Mouse (Mus musculus): ENCODE results near the gene B3gnt6.
"Not testable (repeated sequence)": the region's sequence is repeated elsewhere in the genome, so short reads cannot be mapped to it uniquely, and the experiment has no call there.

The B3gnt6 gene

DNA sequence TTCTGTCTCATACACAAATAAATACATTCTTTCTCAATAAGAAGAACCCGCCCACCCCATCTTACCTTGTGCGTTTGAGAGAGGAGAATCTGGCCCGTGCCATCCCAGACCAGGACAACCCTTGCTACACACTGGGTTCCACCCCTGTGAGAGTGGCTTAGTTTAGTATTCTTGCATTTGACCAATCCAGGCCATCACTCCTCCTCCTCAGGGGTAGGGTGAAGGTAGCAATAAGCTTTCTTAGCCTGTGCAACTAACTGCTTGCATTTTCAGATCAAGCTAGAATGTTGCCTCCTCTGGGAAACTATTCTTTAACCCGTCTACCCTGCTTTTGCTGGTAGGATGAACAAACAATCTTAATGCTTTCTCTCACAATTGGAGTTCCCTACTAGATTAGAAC is at the start of gene B3gnt6:
TSS of gene B3gnt6 (minus strand) at position 101 of the 400 bp plus-strand sequence.
- DNase-seq (ENCODE audit: low spot score), result no peak

DNA sequence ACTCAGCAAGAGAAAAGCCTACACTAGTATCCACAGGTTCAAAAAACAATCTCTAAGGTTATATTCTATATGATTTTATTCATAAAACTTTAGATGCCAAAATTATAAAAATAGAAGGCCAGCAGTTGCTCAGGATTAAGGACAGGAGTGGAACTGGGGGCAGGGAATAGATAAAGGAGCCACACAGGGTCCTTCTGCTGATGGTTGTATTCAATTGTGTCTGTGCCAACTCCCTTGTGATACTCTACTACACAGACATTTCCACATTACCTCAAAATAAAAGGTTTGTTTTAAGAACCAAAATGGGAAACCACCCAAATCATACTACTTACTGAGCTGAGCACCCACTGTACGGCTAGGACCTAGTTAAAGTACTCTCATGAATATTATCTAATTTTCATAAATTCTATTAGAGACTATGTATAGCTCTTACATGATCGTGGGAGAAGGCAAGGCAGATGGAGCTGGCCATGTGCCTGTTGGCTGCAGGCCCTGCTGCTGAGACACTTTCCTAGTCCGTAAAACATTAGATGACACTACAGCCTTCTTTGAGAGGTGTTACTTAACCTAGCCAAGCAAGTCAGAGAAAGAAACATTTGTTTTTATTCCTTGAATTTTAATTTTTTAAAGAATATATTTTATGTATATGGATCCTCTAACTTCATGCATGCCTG is 37.5 kb upstream of the B3gnt6 start:
- no peak for DNase-seq (ENCODE audit: low spot score)

DNA sequence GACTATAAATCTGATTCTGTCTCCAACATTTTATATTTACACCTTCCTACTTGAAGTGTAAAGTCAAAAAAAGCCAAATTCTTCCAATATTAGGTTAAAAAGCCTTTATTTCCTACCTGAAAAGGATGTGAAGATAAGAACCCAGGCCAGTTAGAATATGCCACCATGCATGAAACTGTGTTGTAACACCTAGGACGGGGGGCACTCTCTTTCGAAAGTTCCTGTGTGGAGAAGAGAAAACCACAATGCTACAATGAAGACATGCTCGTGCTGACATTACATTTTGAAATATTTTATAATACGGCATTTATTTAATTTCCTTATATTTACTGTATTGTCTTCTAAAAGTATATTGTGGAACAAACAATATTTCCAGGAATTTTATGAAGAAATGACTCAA is 24.5 kb upstream of the B3gnt6 start:
- no peak for DNase-seq (ENCODE audit: low spot score)

DNA sequence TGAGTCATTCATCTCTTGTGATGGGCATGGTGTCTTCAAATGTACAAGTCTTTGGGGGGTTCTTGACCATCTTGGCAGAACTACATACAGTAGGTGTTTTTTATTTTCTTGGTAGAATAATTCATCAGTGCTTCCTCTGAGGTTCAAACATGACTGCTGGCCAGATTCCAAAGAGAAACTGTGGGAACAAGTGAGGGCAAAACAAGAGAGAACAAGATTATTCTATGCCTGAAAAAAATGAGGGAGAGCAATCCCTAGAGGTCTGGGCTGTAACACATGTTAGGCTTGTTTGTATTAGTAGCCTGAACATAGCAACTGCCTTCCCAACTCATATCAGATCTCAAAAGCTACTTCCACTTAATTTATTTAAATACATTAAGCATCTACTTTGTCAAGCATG is 17.4 kb upstream of the B3gnt6 start:
- DNase-seq (ENCODE audit: low spot score), result no peak

DNA sequence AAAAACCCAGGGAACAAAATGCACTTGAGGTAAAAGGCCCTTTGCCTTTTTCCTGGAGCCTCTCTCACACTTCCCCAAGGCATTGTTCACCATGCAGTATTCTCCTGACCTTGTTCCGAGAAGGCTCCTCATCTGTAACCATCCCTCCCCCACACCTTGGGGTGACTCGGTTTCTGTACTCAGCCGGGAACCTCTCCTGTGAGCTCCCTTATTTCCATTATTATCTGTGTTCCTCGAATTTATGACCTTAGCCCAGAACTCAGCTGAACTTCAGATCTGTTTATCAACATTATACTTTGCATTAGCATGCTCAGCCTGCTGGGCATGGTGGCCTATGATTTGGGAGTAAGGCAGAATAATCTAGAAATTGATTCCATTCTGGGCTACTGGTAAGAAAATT is 3.7 kb upstream of the B3gnt6 start:
- no peak for DNase-seq (ENCODE audit: low spot score)

DNA sequence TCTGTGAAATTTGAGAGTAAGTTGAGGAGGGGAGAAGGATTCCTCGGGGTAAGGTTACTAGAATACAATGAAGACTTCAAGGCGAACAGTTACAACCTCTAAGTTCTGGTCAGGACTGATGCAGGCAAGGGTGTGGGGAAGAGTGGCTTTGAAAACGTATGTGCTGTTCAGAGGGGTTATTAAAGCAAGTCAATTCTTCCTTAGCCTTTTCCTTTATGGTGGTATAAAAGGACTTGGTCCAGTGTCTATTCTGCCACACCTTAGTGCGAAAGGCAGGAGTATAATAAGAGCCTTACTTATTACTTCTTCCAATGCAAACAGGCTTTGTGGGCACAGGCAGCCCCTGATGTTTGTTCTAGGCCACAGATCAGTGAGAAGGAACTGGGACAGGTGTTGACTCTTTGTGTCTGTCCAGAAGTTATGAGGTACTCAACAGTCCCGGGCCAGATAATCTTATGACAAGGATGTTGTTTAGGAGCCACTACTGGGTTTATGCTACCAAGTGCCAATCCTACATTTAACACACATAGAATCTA is 2.3 kb upstream of the B3gnt6 start:
- no peak for DNase-seq (ENCODE audit: low spot score)

DNA sequence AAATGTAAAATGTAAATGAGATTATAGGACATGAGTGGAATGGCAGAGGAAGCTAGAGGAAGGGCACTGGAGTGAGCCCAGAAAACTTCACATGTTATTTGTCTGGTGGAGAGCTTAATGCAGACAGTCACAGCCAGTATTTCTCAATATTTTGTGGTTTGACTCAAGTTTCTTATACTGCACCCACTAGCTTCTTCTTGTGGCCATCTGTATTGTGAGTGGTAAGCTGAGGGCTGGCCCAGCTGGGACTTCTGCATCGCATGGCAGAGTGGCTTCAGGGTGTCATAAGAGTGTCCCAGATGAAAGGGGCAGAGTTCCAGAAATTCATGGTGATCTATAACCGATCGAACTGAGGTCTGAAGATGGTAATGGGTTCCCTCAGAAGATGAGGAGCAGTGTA is 1.1 kb upstream of the B3gnt6 start:
- no peak for DNase-seq (ENCODE audit: low spot score)

DNA sequence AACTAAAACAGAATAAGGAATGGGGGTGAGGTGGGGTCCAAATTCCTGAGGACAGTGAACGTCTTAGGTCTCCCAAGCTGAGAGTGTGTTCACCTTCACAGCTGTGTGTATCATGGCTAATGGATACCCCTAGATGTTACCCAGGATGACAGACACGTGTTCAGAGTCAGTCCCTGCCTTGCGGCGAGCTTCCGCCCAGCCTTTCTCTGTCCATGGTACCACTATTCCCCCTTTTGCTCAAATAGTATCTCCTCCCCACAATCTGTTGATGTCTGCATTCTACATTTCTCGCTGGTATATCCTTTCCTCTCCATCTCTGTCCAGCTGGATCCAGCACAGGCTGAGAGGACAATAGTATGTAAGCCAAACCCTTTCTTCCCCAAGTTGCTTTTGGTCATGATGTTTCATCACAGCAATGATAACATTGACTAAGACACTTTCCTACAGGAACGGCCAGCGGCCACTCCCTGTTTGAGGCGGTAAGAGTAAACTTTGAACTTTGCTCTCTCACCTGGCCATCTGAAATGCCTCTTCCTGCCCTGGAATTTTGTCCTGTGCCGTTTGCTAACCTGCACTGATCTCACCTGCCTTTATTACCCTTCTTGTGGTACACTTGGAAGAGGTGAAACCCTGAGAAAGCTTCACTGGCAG is 4.0 kb downstream of the B3gnt6 start:
- DNase-seq (ENCODE audit: low spot score), result peak; percentile 21

DNA sequence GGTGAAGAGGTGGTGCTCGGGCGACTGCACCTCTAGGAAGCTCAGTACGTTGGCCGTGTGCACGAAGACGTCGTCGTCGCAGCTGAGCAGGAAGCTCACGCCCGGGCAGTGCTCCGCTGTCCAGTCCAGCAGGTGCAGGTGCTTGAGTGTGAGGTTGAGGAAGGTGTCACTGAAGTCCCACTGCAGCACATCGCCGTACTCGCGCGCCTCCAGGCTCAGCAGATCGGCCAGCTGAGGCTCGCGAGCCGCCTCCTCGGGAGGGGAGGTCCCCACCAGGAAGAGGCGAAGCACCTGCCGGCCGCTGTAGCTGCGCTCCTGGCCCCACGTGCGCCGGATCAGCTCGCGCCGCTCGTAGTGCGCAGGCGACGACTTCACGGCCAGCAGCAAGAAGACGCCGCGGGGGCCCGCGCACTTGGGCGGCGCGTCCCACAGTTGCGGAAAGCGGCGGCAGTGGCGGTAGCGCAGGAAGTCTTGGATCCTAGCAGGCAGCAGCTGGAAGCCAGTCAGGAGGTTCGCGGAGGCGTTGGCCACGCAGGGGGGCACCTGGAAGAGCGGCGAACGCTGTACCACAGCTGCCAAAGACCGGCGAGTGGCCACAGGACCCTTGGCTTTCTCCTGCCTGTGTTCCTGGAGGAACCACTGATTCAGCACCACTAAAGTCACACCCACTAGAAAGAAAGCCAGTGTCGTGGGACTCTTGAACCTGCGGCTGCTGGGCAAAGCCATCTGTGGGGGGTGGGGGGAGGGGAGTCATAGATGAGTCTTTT is 5.1 kb downstream of the B3gnt6 start:
- peak; percentile 48 for DNase-seq (ENCODE audit: low spot score)

DNA sequence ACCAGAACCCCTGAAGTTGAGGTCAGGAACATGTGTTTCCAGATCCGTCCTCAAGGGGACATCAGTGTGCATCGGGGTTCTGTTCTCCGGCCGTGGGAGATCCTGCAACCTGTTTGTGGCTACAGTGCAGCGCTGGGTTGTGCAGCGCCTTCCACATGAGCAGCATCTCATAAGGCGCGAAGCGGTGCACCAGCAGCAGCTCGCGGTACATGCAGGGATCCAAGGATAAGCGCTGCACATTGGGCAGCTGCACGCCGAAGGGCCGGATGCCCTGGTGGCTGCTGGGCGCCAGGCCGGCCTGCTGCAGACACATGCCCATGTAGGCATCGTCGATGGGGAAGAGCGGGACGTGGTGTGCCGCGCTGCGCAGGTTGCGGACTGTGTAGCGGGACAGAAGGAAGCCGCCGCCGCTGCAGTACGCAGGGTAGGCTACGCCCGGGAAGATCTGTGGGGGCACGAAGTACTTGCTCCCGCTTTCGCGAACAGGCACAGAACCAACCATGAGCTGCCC is 5.7 kb downstream of the B3gnt6 start:
- peak; percentile 67 for DNase-seq (ENCODE audit: low spot score)

DNA sequence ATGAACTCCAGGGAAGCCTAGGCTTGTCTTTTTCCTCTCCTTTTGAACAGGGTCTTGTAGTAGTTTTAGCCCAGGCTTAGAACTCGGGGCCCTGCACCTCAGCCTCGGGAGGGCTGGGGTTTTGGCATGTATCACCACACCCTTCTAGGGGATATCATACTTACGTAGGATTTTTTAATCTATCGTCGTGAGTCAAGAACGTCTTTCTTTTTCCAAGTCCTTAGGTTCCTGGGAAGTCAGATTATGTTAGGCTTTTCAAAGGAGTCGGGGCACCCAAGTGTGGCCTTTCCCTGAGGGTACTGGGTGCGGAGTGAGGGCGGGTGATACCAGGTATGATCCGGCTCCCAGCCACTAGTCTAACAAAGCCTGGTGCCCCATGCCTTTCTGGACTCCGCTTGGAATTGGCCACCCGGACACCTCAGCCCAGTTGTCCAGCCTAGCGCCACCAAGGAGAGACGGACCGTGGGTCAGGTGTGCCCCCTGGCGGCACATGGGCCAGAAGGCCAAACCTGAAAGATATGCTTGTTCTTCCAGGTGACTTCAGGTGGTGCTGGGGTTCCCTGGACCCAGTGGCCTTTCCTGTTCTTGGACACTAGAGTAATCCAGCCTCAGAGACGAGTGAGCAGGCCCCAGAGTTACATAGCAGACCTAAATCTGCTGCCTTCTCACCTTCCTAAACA is 7.6 kb downstream of the B3gnt6 start:
- peak; percentile 33 for DNase-seq (ENCODE audit: low spot score)

DNA sequence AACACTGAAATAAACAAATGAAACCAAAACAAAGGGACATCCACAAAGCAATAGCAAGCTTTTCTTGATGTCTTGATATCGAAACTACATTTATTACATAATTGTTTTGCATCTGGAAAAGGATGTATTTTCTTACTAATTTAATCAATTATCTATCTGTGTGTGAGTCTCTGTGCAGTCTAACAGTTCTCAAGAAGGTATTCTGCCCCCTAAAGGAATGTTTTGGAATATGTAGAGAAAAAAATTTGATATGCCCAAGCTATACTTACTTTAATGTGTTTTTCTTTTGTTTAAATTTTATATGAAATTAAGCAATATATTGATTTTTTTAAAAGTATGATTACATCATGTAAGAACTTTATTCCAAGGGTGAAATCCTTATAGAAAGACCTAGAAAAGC is 8.7 kb downstream of the B3gnt6 start:
- peak; percentile 35 for DNase-seq (ENCODE audit: low spot score)

DNA sequence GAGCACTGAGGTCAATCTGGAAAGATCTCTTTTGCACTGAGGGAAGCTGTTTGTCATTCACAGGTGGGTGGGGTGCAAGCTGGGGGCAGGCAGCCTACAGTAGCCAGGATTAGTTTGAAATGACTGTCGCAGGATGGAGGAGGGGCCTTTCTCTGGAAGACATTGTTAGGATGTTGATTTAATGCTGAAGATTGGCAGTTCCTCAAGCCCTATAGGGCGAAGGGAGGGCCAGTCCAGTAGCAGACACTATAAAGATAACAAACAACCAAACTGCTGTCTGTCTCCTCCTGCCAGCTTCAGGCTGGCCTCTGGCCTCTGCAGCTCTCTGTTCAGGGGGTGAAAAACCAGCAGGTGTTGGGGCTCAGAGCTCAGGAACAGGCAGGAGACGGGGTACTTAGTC is 9.5 kb downstream of the B3gnt6 start:
- DNase-seq (ENCODE audit: low spot score), result no peak

DNA sequence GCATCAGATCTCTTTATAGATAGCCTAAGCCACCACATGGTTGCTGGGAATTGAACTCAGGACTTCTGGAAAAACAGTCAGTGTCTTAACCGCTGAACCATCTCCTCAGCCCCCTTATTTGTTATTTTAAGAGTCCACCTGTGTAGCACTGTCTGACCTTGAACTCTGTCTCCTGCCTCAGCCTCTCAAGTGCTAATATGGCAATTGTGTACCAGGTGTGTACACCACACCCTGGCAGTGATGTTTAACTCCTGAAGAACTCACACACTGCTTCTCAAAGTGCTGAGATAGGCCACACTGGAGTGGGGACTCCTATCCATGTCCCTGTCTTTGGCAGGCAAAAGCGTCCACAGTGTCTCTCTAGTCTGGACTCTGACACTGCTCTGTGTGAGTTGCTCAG is 10.6 kb downstream of the B3gnt6 start:
- no peak for DNase-seq (ENCODE audit: low spot score)

DNA sequence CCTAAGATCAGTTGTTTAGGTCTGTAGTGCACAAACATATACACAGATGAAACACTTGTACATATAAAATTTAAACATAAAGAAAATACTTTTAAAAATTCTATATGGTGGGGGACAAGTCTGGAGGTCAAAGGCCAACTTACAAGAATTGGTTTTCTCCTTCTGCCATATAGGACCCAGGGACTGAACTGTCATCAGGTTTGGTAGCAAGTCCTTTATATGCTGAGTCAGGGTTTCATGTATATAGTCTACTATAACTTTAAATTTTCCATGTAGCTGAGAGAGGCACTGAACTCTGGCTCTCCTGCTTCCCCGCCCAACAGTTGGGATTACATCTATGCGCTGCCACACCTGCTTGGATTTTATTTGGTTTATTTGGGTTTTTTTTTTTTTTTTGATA is 11.0 kb downstream of the B3gnt6 start:
- DNase-seq (ENCODE audit: low spot score), result no peak

DNA sequence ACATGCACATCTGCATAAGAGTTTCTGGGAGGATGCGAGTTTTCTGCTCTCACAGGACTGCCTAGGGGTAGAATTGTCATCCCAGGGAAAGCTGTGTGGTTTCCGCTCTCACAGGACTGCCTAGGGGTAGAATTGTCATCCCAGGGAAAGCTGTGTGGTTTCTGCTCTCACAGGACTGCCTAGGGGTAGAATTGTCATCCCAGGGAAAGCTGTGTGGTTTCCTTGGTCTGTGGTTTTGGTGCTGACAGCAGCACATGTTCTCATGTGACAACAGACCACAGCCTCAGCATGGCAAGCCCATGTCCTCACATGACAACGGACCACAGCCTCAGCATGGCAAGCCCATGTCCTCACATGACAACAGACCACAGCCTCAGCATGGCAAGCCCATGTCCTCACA is 11.9 kb downstream of the B3gnt6 start:
- DNase-seq (ENCODE audit: low spot score), result not testable (repeated sequence)

DNA sequence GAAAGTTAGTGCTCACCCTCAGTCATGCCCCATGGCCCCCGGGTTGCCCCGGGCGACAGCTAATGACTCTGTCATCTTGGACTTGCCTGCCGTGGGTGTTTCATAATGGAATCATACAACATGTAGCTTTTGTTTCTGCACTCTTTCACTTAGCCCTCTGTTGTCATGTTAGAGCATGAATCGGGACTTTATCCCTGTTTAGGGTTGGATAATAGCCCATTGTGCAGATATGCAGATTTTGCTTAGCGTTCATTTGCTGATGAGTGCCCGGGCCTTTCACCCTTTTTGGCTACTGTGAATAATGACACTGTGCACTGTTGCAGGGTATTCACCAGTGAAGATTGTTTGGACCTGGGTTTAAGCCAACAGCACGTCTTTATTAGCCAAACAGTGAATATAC is 12.6 kb downstream of the B3gnt6 start:
- DNase-seq (ENCODE audit: low spot score), result no peak

DNA sequence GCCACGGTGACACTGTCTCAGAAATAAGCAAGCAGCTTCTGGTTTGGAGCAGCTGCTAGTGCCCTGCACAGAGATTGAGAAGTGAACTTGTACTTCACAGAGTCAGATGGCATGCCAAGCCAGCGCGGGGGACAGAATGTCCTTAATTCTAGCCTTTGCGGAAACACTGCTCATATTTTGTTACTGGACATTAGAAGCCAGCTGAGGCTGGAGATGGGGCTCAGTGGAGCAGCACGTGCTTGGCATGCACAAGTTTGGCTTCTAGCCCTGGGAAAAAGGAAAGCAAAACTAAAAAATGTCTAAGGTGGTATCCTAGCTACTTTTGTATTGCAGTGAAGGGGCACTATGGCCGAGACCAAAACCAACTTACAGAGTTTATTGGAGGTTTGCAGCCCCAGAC is 14.0 kb downstream of the B3gnt6 start:
- DNase-seq (ENCODE audit: low spot score), result no peak

DNA sequence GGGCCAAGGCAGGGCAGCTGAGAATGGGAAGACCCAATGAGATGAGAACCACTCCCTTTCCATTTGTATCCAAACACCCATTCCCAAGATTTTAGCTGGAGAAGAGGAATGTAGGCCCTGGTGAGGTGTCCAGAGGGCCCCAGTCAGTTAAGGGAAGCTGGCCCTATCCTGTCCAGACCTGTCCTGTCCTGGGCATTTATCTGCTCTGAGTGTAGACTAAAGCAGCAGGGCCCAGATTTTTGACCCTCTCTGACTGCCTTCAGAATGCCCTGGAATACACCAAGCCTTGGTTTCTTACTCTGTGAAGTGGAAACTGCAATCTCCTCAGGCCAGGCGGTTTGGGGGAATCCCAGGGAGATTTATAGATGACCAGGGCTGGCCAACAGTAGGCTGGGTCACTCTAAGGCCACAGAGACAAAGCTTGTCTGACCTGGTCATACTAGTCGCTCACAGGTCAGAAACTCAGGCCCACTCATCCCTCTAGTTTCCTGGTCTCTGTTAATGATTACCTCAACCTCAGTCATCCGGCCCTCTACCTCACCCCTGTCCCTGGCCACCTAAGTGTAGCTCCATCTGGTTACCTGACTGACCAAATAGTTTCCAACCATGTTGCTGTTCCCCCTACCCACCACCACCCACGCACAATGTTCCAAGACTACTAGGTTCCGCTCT is 20.6 kb downstream of the B3gnt6 start:
- DNase-seq (ENCODE audit: low spot score), result no peak

DNA sequence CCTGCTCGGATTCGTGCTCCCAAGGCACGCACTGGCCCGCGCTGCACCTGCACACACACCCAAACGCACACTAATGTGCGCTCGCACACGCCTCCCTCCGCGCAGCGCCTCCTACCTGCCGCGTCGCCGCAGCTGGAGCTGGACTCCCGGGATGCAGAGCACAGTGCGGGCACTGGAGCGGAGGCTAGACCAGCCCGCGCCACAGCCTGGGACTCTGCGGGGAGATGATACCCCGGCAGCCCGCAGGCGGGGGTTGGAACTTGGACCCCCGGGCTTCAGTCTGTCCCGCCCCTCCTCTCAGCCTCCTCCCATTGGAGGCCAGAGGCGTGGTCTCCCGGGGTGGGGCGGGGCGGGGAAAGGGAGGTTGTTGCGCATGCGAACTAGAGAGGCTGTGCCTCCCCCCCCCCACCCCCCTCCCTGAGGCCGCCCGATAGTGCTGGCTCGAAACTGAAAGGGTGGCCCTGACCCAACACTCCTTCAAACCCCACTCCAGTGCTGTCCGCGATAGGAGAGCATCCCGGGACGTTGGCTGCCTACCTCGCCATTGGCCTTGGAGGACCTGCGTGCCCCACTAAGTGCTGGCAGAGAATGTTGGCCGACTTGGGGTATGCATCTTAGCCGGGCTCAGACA is 21.2 kb downstream of the B3gnt6 start, which contains the start of gene Capn5:
TSS of gene Capn5 (minus strand) at position 346 of the 631 bp plus-strand sequence.
- DNase-seq (ENCODE audit: low spot score), result peak; percentile 78

DNA sequence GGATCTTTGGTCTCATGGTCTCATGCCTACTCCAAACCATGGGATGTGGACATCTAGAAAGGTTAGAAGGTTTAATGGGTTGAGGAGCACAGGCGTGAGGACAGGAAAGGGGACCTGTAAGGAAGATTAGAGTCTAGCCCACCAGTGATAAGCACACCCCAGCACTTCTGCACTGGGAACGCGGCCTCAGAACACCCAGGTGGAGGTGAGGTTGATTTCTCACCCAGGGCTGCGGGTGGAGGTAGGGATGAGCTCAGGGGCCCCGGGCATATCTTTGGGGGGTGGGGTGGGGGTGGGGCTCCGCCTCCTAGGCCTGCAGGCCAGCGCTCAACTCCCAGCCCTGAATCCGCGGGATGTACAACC is 21.7 kb downstream of the B3gnt6 start:
- DNase-seq (ENCODE audit: low spot score), result no peak

Data from retina, embryonic 14.5 days (tissue).